Mouse (Mus musculus) liver, embryonic 14.5 days (tissue): ENCODE measurements around the gene Hist1h2bp. TPM values are rescaled to one million over a fixed set of nuclear protein-coding genes. Genes with fewer than 3 reads are reported as not detected.
A peak's percentile ranks its signal among the peaks of the same experiment; 100 is the strongest.
"Not testable (repeated sequence)": the region's sequence is repeated elsewhere in the genome, so short reads cannot be mapped to it uniquely, and the experiment has no call there.

Source experiments
- ATAC-seq: fragments of 200-750 bp; cut with Nextera tagmentation; 2 replicates; pipeline ENCODE4 v1.8.0; 2017; ENCODE audit warnings: moderate number of reproducible peaks, mild to moderate bottlenecking, moderate library complexity; ENCODE audit not compliant: insufficient read depth
- DNase-seq, 3 experiments: peaks; one replicate each; pipeline ENCODE4 v3.0.0-alpha.2; 2012 to 2013; ENCODE audit warnings: low read depth in 3 of 3, low spot score in 3 of 3
- H3K27ac ChIP-seq: fragments of 300-500 bp; sonication (generic); 2 replicates; pipeline ENCODE4 v1.5.1; 2014; ENCODE audit warnings: moderate library complexity, mild to moderate bottlenecking, control low read depth, inconsistent platforms
- H3K27me3 ChIP-seq: fragments of 300-500 bp; sonication (generic); 2 replicates; pipeline ENCODE4 v1.6.1; 2014; ENCODE audit warnings: mild to moderate bottlenecking, low read length, moderate library complexity; ENCODE audit not compliant: control insufficient read depth, insufficient read depth
- H3K36me3 ChIP-seq: fragments of 300-500 bp; sonication (generic); replicated peaks from 2 replicates; pipeline ENCODE4 v1.6.1; 2014; ENCODE audit warnings: low read depth; ENCODE audit not compliant: control insufficient read depth, insufficient read depth
- H3K4me1 ChIP-seq, 2 experiments: fragments of 200-500 bp in 1 of 2; fragments of 300-500 bp in 1 of 2; sonication (generic) in 1 of 2; replicated peaks; 2 replicates each; pipeline ENCODE4 v1.6.1; 2012 to 2014; ENCODE audit warnings: antibody characterized with exemption in 1 of 2, inconsistent platforms in 1 of 2, low read length in 1 of 2; ENCODE audit not compliant: control insufficient read depth in 2 of 2, insufficient read depth in 2 of 2
- H3K4me2 ChIP-seq: fragments of 300-500 bp; sonication (generic); 2 replicates; pipeline ENCODE4 v1.6.1; 2014; ENCODE audit warnings: low read depth, mild to moderate bottlenecking, control low read depth, moderate library complexity
- H3K4me3 ChIP-seq, 2 experiments: fragments of 200-500 bp in 1 of 2; fragments of 300-500 bp in 1 of 2; sonication (generic) in 1 of 2; 2 replicates each; pipeline ENCODE4 v1.5.1; 2012 to 2014; ENCODE audit warnings: low read depth in 2 of 2, low read length in 2 of 2, mild to moderate bottlenecking in 2 of 2, control low read depth in 1 of 2, inconsistent platforms in 1 of 2, moderate library complexity in 1 of 2; ENCODE audit not compliant: insufficient read depth in 1 of 2
- H3K9ac ChIP-seq: fragments of 300-500 bp; sonication (generic); replicated peaks from 2 replicates; pipeline ENCODE4 v1.6.1; 2014; ENCODE audit warnings: mild to moderate bottlenecking, control low read depth, moderate library complexity
- H3K9me3 ChIP-seq: fragments of 300-500 bp; sonication (generic); 2 replicates; pipeline ENCODE4 v1.6.1; 2016; ENCODE audit warnings: low read length, mixed read lengths; ENCODE audit not compliant: control insufficient read depth
- CTCF ChIP-seq: IDR thresholded peaks from 2 replicates; pipeline ENCODE4 v1.5.1; 2016; ENCODE audit warnings: antibody characterized with exemption, low read depth, control low read depth
- EP300 ChIP-seq: IDR thresholded peaks from 2 replicates; pipeline ENCODE4 v1.6.1; 2016; ENCODE audit warnings: antibody characterized with exemption, low read depth
- WGBS: fragments of 180-500 bp; shearing (Covaris S2); extraction: QIAGEN DNeasy Blood & Tissue Kit; methylation state at CpG from one replicate; pipeline ENCODE4 v1.1.7; 2014; ENCODE audit not compliant: insufficient replicate concordance; 5-methylcytosine and 5-hydroxymethylcytosine counted together
- polyA plus RNA-seq, 2 experiments: library from polyadenylated mRNA; depleted of rRNA in 1 of 2; stranded (reverse) in 1 of 2; unstranded in 1 of 2; fragments of >200 nt; fragmentation: Nextera tagmentation in 1 of 2; extraction: Ambion mirVana in 1 of 2; gene quantifications; 2 replicates each; pipeline versions ENCODE4 v1.2.1 to v1.2.3; 2012 to 2014

The Hist1h2bp gene
- polyA plus RNA-seq, 2 experiments: 2.6 to 3.0 TPM

DNA sequence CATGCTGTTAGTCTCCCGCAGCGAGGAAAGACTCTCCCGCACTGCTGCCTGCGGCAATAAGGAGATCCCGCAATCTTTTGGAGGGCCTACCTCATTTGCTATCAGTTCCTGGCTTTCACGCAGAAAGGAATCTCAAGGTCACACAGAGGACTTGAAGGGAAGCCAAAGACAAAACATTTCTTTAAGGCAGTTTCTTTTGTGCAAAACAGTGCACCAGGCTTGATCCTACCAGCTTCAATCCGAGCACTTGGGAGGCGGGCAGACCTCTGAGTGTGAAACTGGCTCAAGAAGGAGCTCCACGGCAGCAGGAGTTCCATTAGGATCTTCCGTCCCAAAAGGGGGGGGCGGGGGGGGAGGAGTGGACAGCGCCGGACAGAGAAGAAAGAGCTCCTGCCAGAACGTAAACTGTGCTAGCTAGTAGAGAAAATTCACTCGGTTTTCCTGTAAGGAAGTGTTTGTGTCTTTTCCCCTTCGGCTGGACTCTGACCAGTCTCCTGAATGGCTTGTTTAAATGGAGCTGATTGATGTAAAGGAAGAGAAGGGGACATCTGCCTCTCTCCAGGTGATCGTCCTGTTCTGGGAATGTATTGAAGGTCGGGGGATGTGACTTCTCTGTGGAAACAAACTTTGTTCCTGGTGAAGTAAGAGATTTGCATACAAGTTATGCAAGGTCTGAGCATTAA lies 3.5 kb downstream of the Hist1h2bp start:
- DNase-seq (no peak), ATAC-seq (no peak)
- TF ChIP-seq EP300: no peak
- TF ChIP-seq CTCF: no peak
- Histone ChIP-seq H3K4me1 (peaks cover 12 to 15% of the 10 kb centered on the region in 2 experiments), H3K36me3 (no peaks in the 10 kb centered on the region), H3K27me3 (no peaks in the 10 kb centered on the region), H3K4me3 (no peak overlapping the region), H3K9ac (peak overlapping the region; percentile 45), H3K4me2 (peak overlapping the region; percentile 44), H3K27ac (no peak overlapping the region), H3K9me3 (no peaks in the 10 kb centered on the region)
- WGBS: 27% methylated on average over 18 of the region's 18 CpGs

DNA sequence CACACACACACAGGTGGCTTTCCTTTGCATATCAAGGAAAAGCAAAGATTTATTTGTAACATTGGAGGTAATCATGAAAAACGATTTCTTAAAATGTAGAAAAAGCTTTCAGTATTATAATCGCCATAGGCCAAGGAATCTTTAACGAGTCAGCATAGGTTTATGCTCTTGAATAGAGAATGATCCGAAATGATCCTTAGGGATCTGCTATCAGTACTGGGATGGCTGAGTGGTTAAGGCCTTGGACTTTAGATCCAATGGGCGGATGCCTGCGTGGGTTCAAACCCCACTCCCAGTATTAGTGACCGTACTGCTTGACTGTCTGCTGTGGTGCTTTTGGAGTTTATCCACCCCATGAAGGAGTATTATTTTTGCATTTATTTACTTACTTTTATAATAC lies 8.3 kb downstream of the Hist1h2bp start:
- 81% methylated on average over 7 of the region's 7 CpGs for WGBS

DNA sequence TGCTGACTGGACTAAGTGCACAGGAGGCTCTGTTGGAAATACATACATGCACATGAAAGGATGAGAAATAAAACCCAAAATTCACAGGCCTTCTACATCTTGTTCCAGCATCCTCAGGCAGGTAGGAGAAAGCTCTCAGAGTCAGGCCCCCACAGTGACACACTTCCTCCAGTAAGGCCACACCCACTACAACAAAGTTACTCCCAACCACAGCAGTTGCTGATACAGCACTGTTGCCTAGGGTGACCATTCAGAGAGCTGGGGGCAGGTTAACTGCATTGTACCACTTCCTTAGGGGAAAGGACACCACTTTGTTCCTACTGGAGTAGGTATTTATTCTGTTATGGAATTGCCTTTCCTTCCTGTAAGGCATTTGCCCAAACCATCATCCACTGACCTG lies 9.9 kb downstream of the Hist1h2bp start:
- not testable (repeated sequence) for H3K4me1 ChIP-seq, H3K27me3 ChIP-seq, H3K4me3 ChIP-seq, H3K9me3 ChIP-seq, H3K36me3 ChIP-seq, H3K4me2 ChIP-seq, H3K27ac ChIP-seq, DNase-seq, H3K9ac ChIP-seq
- ATAC-seq: peak; percentile 69; the same call in 1 of the 2 replicates

More for the DNA sequence above, 8.3 kb downstream of the Hist1h2bp start:
- H3K4me1 ChIP-seq: peaks cover under 1% of the 10 kb centered on the region in 2 experiments; a peak in 2 of 4 replicates
- ATAC-seq: no peak
- no peak overlapping the region for H3K4me3 ChIP-seq
- no peak overlapping the region for H3K27ac ChIP-seq
- no peak overlapping the region for H3K9ac ChIP-seq
- no peak overlapping the region for H3K4me2 ChIP-seq
- H3K9me3 ChIP-seq: no peaks in the 10 kb centered on the region
- H3K27me3 ChIP-seq: no peaks in the 10 kb centered on the region
- TF ChIP-seq CTCF (no peak), EP300 (no peak)
- no peaks in the 10 kb centered on the region for H3K36me3 ChIP-seq
- no peak for DNase-seq

DNA sequence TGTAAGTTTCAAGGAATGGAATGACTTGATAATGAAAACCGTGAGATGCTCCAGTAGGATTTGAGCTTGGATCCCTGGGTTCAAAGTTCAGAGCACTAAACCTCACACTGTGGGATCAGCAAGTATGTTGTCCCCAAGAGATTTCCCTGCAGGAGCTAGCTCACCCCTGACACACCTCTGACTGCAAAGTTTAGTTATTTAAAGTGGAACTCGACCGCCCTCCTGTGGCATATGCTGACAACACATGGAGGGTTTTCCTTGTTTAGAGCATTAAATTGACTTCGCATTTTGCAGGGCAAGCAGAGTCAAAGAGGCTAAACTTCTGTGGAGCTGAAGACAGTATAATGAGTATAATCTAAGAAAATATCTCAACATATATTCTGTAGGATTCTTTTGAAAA lies 15.8 kb downstream of the Hist1h2bp start:
- not testable (repeated sequence) for H3K9me3 ChIP-seq, H3K27ac ChIP-seq, DNase-seq, H3K4me1 ChIP-seq, H3K4me2 ChIP-seq, H3K36me3 ChIP-seq, H3K27me3 ChIP-seq, H3K9ac ChIP-seq, H3K4me3 ChIP-seq
- peak; percentile 52; the same call in 1 of the 2 replicates for ATAC-seq
- WGBS: no CpG with 5 or more reads among the region's 4 CpGs

GRCm38 (mm10) chr13:21810073-21810472 lies 22.8 kb downstream of the Hist1h2bp start, which contains the start of the genes Hist1h2bq and Hist1h2ao:
Gene Hist1h2bq (minus strand): TSS chr13:21810197.
Gene Hist1h2ao (plus strand): TSS chr13:21810465.
- ATAC-seq: peak; percentile 83
- no CpG with 5 or more reads among the region's 23 CpGs for WGBS
- not testable (repeated sequence) for H3K27ac ChIP-seq, H3K36me3 ChIP-seq, DNase-seq, H3K27me3 ChIP-seq, H3K4me3 ChIP-seq, H3K4me2 ChIP-seq, H3K4me1 ChIP-seq, H3K9ac ChIP-seq, H3K9me3 ChIP-seq

DNA sequence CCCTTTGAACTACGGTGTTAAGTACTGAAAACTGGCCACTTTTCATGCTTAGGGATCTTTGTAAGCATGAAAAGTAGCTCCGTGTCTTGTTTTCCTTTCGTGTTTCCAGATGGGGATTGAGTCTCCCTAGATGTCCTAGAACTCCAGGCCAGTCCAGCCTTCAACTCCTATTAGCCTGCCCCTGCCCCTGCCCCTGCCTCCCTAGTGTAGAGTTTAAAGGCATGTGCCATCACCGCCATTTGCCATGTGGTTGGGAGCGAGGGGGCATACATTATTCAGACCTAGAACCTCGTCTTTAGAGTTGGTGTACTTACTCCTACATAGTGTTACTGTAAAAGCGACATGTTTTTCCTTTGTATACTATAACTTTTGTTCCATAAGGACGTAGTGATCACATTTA lies 23.8 kb downstream of the Hist1h2bp start:
- H3K4me1 ChIP-seq, H3K27ac ChIP-seq, H3K4me2 ChIP-seq, H3K4me3 ChIP-seq, H3K9ac ChIP-seq, H3K36me3 ChIP-seq, H3K9me3 ChIP-seq, H3K27me3 ChIP-seq, DNase-seq: not testable (repeated sequence)
- peak; percentile 11 for ATAC-seq
- no CpG with 5 or more reads among the region's 8 CpGs for WGBS

DNA sequence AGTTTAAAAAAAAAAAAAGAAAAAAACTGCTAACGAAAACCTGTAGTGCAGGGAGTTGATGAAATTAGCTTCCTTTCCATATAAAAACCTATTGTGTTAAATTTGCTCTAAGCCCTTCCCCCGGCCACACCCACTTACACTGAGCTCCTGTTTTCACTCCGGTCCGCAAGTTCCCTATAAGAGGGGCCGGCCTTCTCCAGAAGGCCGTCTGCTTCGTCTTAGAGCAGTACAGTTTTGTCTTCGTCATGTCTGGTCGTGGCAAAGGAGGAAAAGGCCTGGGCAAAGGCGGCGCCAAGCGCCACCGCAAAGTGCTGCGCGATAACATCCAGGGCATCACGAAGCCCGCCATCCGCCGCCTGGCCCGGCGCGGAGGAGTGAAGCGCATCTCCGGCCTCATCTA lies 24.3 kb downstream of the Hist1h2bp start, which contains the start of gene Hist1h4m:
Hist1h4m (plus strand) TSS at position 208 of the 400 bp plus-strand sequence.
- H3K9me3 ChIP-seq, DNase-seq, H3K27me3 ChIP-seq, H3K4me1 ChIP-seq, H3K36me3 ChIP-seq: not testable (repeated sequence)
- peak within 1 kb of the TSS in 1 of 2 experiments; percentile 40; a peak in 1 of 4 replicates for H3K4me3 ChIP-seq
- H3K9ac ChIP-seq: peak within 1 kb of the TSS; percentile 50; the same call in 1 of the 2 replicates
- H3K4me2 ChIP-seq: peak within 1 kb of the TSS; percentile 38
- H3K27ac ChIP-seq: peak within 1 kb of the TSS; percentile 72
- ATAC-seq: peak; percentile 37
- WGBS: no CpG with 5 or more reads among the region's 24 CpGs

DNA sequence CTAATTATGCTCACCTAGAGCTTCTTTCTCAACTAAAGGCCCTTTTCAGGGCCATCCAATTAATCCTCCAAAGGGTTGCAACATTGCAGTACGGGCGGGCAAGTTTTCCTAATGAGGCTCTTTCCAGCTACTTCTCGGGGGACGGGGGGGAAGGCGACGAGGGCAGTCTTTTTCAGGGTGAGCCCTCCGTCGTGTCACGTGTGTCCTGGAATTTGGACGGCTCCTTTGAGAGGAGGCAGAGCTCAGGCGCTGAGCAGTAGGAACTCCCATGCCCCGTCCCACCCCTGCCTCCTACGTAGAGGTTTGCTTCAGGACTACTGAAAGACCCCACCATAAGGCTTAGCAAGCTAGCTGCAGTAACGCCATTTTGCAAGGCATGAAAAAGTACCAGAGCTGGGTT lies 24.8 kb downstream of the Hist1h2bp start:
- DNase-seq, H3K9me3 ChIP-seq, H3K27me3 ChIP-seq, H3K4me1 ChIP-seq, H3K36me3 ChIP-seq: not testable (repeated sequence)
- H3K4me2 ChIP-seq: peak overlapping the region; percentile 38
- WGBS: under 1% methylated on average over 12 of the region's 14 CpGs
- peak; percentile 57 for ATAC-seq
- peak overlapping the region; percentile 50; the same call in 1 of the 2 replicates for H3K9ac ChIP-seq
- peak overlapping the region in 1 of 2 experiments; percentile 40; a peak in 1 of 4 replicates for H3K4me3 ChIP-seq
- H3K27ac ChIP-seq: peak overlapping the region; percentile 72
